Mouse (Mus musculus) regulatory T cell (primary cell): Measurements from ENCODE around the gene Zfhx3.

Source experiments
- in situ Hi-C: fragments of 300-600 bp; cut with MboI, MseI; formaldehyde crosslinking; loops from one replicate; pipeline ENCODE4 v1.15.1; 2025; ENCODE audit warnings: high pct_unique_total_duplicates

Gene Zfhx3

DNA sequence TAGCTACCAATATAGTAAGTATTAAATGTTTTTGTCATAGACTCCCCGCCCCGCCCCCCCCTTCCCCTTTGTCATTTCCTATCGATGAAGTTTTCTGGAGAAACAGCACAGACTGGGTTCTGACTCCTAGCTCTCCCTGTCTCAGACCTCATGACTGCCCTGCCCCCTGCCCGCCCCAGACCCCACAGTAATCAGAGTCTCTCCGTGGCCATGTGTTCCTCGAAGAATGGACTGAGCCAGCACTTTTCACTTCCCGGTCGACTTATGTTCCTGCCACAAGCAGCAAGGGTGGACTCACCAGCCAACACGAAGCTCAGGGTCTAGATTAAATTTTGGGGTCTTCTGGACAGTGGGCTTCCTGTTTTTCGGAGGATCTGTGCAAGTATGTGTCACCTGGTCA lies 840.7 kb downstream of the Zfhx3 start:
- in situ Hi-C loops: no loop called here

GRCm38 (mm10) chr8:108788156-108788761 lies 845.8 kb downstream of the Zfhx3 start:
- in situ Hi-C loops: no loop called here

DNA sequence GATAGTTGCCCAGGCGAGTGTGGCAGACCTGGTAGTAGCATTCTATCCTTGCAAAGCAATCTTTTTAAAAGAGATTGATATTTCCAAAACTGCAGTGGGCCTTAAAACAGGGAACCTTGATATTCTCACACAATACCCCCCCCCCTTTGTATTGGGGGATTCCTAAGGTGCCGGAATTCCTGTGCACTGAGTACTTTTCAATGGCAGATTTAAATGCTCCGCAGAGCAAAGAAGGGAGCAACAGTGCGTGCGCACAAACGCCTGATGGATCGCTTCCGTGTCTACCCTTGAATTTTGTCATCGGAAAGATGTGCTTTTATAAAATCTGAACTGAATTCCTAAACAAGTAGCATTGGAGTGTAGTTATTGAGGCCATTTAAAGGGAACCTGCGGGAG lies 846.3 kb downstream of the Zfhx3 start:
- in situ Hi-C loops: no loop called here

DNA sequence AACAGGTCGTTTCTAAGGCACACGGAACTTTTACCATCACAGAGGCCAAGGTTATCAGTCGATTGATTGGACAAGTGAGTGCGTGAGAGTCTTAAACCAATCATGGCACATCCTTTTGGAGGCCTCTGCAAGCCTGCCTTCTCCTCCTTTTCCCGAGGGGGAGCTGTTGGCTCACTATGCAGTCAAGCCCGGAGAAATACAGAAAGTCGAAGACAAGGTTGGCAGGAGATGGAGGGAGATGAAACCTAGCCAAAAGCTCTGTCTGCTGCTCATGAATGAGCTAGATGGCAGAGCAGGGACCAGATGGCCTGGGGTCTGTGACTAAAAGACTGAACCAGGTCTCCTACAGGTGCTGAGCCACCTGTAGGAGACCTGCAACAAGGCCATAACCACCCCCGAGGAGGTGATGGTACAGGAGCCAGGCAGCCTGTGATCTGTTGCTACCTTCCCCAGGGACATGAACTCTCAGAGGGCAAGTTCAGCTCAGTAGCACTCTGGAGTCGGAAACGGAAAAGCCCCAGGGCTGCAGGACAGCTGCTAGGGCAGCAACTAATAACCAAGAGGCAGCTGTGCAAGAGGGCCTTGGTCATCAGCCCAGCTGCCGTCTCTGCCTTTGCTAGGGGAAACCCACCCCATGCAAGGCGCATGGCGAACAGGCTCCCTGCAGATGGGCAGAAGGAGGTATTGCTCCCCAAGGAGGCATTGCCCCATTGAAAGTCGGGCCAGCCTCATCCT lies 848.3 kb downstream of the Zfhx3 start:
- in situ Hi-C loops: no loop called here

GRCm38 (mm10) chr8:108796076-108796475 lies 853.6 kb downstream of the Zfhx3 start:
- in situ Hi-C loops: loop anchor here (5.0 kb wide), 1 partner anchor 551 kb away; no protein-coding TSS in a partner anchor

GRCm38 (mm10) chr8:108796882-108797281 lies 854.4 kb downstream of the Zfhx3 start:
- in situ Hi-C loops: loop anchor here (5.0 kb wide), 1 partner anchor 550 kb away; no protein-coding TSS in a partner anchor

GRCm38 (mm10) chr8:108798012-108798411 lies 855.6 kb downstream of the Zfhx3 start:
- in situ Hi-C loops: loop anchor here (5.0 kb wide), 1 partner anchor 549 kb away; no protein-coding TSS in a partner anchor

- in situ Hi-C loops: loop anchor here (5.0 kb wide), 1 partner anchor 548 kb away; no protein-coding TSS in a partner anchor
Measured at GRCm38 (mm10) chr8:108799250-108799649, 856.8 kb downstream of the Zfhx3 start.

- in situ Hi-C loops: no loop called here
Measured at GRCm38 (mm10) chr8:108800357-108800756, 857.9 kb downstream of the Zfhx3 start.

- in situ Hi-C loops: no loop called here
Measured at GRCm38 (mm10) chr8:108803017-108803416, 860.6 kb downstream of the Zfhx3 start.

GRCm38 (mm10) chr8:108811694-108812093 lies 869.2 kb downstream of the Zfhx3 start:
- in situ Hi-C loops: no loop called here

DNA sequence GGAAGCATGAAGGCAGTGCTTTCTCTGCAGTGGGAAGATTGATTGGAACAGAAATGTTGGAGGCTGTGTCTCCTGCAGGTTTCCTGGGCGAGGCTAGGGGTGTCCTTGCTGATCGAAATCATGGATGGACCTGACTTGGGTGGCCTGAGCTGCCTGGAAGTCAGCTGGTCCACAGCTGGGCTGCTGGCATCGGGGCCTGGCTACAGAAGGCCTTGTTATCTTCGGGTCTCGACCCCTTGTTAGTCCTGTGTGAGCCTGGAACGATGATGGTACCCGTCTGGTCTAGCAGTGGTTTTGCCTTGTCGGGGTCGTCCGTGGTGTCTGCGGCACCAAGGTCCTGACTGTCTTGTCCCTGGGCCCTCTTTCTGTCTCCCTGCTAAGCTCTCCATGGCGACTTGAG lies 870.9 kb downstream of the Zfhx3 start:
- in situ Hi-C loops: no loop called here

DNA sequence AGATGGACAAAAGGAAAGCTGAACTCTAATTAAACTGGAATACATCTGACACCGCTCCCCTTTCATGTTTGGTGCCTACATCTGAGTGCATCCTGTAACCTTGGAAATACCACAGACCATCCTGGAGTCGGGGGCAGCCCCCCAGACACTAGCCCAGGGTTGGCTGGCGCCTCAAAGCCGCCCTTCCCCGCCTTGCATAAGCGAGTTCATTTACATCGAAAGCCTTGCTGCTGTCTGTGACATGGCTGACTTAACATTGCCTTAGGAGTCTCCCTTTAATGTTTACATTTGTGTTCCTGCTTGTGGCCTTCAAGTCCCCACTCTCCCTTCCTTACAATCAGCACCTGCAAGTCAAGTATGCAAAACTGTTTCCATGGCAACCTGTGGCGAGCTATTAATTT lies 876.8 kb downstream of the Zfhx3 start:
- in situ Hi-C loops: no loop called here

DNA sequence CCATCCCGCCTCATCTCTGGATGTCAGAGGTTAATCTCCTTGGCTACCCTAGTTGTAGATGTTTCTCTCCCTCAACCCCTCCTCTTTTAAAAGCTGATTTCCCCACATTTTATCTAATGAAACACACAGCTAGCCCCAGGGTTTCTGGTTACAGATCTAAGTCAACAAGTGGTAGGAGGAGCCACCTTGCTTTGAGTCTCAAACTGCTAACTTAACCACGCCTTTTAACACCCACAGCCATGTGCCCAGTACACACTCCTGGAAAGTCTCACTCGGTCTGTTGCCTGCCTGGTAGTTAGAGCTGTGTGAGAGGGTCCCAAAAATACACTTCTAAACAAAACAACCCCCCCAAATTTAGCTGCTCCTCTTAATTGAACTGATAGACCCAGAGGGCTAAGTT lies 877.4 kb downstream of the Zfhx3 start:
- in situ Hi-C loops: no loop called here

DNA sequence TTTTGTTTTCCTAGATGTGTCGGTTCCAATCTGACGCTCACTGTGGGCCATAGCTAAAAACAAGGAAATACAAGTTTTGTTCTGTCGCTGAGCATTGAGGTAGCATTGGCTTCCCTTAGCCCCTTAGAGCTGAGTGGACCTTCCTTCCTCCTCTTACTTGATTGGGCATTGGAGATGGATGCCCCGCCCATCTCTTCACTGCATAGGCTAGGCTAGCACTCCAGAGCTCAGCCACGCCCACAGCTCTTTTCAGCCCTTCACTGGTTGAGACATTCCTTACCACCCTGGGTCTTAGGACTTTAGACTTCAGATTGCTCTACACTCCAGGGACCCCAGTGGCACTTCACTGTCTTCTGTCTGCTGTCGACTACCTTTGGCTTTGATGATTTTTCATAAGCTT lies 878.2 kb downstream of the Zfhx3 start:
- in situ Hi-C loops: no loop called here

GRCm38 (mm10) chr8:108822841-108823266 lies 880.4 kb downstream of the Zfhx3 start:
- in situ Hi-C loops: no loop called here

DNA sequence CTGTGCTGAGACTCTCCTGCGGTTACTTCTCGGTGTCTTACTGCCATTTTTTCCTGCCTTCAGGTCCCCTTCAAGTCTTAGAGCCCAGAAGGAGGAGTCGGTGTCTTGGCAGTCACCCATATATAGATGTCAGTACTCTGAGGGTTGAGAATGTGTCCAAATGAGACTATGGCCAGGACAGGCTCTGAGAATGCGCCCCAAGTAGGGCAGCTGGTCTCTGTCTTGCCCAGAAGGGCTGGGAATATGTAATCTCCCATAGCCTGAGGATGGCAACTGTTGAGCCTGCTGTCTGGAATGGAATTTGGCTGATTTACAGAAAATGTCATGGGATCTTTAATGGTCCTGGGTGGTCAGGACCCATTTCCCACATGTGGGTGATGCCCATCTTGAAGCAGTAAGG lies 881.6 kb downstream of the Zfhx3 start:
- in situ Hi-C loops: no loop called here

DNA sequence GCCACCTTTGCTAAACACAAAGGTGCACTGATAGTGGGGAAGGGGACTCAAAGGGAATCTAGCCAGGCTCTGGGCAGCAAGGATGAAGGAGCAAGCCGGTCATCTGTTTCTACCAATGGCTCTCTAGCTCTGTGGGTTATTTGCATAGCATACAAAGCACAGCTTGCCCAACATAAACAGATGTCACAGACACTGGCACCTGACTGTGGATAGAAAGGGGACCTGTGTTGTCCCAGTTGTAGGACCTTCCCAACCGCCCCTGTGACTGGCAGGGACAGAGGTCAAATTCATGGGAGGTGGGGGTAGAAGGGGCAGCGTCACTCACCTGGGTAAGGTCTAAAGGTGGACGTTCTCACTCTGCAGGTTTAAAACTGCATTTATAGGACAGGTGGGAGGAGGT lies 884.0 kb downstream of the Zfhx3 start:
- in situ Hi-C loops: no loop called here

DNA sequence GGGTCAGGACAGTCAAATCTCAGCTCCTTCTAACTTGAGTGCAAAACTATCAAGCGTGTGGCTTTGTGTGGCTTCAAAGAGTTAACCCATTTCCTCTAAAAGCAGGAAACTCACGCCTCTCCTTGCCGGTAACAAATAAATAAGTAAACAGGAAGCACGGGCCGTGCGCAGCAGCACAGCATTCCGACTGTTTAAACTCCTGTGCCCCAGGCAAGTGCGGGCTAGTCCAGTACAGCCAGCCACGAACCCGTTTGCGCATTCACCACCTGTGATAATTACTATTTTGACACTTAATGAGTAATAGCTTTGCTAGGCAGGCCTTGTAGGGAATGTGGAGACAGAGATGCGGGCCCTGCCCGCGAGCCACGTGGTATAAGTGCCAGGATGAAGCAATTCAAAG lies 885.0 kb downstream of the Zfhx3 start:
- in situ Hi-C loops: no loop called here

DNA sequence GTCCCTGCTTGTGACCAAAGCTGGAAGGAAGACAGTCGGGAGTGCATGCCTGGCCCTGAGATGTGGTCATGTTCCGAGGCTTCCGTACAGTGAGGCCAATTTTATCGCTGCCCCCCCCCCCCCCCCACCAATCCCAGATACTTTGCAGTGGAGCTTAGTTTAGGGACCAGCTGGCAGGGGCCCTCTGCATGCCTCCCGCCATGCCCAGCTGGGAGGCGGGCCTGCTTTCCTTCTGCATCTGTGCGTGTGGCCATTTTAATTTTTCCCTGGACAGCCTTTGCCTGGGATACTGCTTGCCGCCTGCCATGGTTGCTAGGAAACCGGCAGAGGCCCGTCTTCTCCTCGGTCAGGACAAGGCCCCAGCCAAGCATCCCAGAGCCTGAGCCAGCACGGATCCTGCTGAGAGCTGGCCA lies 886.9 kb downstream of the Zfhx3 start:
- in situ Hi-C loops: no loop called here

- in situ Hi-C loops: no loop called here
Measured at GRCm38 (mm10) chr8:108835143-108835542, 892.7 kb downstream of the Zfhx3 start.

DNA sequence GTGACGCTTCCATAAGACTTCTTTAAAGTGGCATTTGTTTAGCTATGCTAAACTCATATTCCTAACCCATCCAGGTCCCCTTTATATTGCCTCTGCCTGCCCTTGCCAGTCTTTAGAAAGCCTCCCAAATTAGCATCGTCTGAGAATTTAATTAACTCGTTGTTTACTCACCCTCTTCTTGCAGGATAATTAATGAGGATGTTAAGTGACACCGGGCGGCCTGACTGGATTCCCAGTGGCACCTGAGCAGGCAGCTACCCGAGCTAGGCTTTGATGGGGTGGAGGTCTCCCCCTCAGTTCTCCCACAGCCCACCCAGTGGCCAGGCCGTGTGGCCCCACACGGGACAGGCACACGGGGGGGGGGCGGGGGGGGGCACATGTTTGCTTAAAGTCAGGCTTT lies 895.3 kb downstream of the Zfhx3 start:
- in situ Hi-C loops: no loop called here

GRCm38 (mm10) chr8:108838761-108839160 lies 896.3 kb downstream of the Zfhx3 start:
- in situ Hi-C loops: no loop called here
